8 mouse cellular contexts compared by ENCODE assay signal in genomic region chr12:45073331-45074041, GRCm38 (mm10). TPM values are rescaled to one million over a fixed set of nuclear protein-coding genes. Genes with fewer than 3 reads are reported as not detected.
A peak's percentile ranks its signal among the peaks of the same experiment; 100 is the strongest.
DNase-seq lines count a peak whose midpoint lies in the region; ATAC-seq lines count a peak whose summit lies in the region.

No protein-coding gene starts in this region.

- H3K4me3 ChIP-seq in hindbrain, embryonic 13.5 days: peak overlapping the region; percentile 73
- peak overlapping the region; percentile 68 for H3K4me3 ChIP-seq in midbrain, embryonic 13.5 days (replicated peaks)

- peak overlapping the region; percentile 83 for H3K9ac ChIP-seq in hindbrain, embryonic 13.5 days
- peak overlapping the region; percentile 73 for H3K9ac ChIP-seq in midbrain, embryonic 13.5 days (replicated peaks)

- H3K27ac ChIP-seq in hindbrain, embryonic 13.5 days: peak overlapping the region; percentile 79
- peak overlapping the region; percentile 63; the same call in 1 of the 2 replicates for H3K27ac ChIP-seq in midbrain, embryonic 13.5 days

- H3K27me3 ChIP-seq in hindbrain, embryonic 13.5 days: peaks cover 21% of the 10 kb centered on the region
- H3K27me3 ChIP-seq in midbrain, embryonic 13.5 days: peaks cover 2% of the 10 kb centered on the region; the same call in 1 of the 2 replicates

- under 1% methylated on average over 28 of the region's 28 CpGs for WGBS in hindbrain, embryonic 13.5 days
- under 1% methylated on average over 28 of the region's 28 CpGs for WGBS in midbrain, embryonic 13.5 days

- H3K4me1 ChIP-seq in hindbrain, embryonic 13.5 days (replicated peaks): peaks cover 24% of the 10 kb centered on the region
- peaks cover 19% of the 10 kb centered on the region for H3K4me1 ChIP-seq in midbrain, embryonic 13.5 days (replicated peaks)

- H3K36me3 ChIP-seq in hindbrain, embryonic 13.5 days: no peaks in the 10 kb centered on the region
- no peaks in the 10 kb centered on the region for H3K36me3 ChIP-seq in midbrain, embryonic 13.5 days

- H3K4me2 ChIP-seq in hindbrain, embryonic 13.5 days: peak overlapping the region; percentile 99
- peak overlapping the region; percentile 88 for H3K4me2 ChIP-seq in midbrain, embryonic 13.5 days (replicated peaks)

- peak; percentile 68 for ATAC-seq in hindbrain, embryonic 13.5 days (ENCODE audit: low FRiP score)
- ATAC-seq in midbrain, embryonic 13.5 days: peak; percentile 24

- H3K9me3 ChIP-seq in hindbrain, embryonic 13.5 days: no peaks in the 10 kb centered on the region
- no peaks in the 10 kb centered on the region for H3K9me3 ChIP-seq in midbrain, embryonic 13.5 days

- DNase-seq in adrenal gland, postnatal 14 days: peak; percentile 34
- DNase-seq in adrenal gland, adult 8-10 months: no peak
- peak; percentile 67 for DNase-seq in retina, embryonic 14.5 days (ENCODE audit: low spot score)
- no peak for DNase-seq in retina, postnatal 1 day
- DNase-seq in gastrocnemius, adult 8-10 months (ENCODE audit: low spot score in 2 of 2): no peak
- DNase-seq in thymus, adult 18-20 months: no peak

RNA-seq across cellular contexts. Expression of gene Stxbp6, which starts 1.0 kb away (rescaled TPM):
- 16.9 and 19.4 TPM in 2 replicates for total RNA-seq in adrenal gland, postnatal 14 days (2021)
- total RNA-seq in adrenal gland, adult 8-10 months (2022): 10 to 100 TPM; 12.7 to 25.0 (median 16.6) TPM
- polyA plus RNA-seq in hindbrain, embryonic 13.5 days (2015; fragmentation: Nextera tagmentation; extraction: Ambion mirVana): 11.1 and 12.4 TPM in 2 replicates
- 9.5 and 9.6 TPM in 2 replicates for polyA plus RNA-seq in midbrain, embryonic 13.5 days (2015; fragmentation: Nextera tagmentation; extraction: Ambion mirVana)
- 1 to 10 TPM; 2.4 to 6.1 (median 2.9) TPM for total RNA-seq in gastrocnemius, adult 8-10 months (2022)

Comparison
In these comparisons a context has a peak if more than half of its experiments do, and no peak if none do; other contexts are left out.
1. DNase-seq: peak in adrenal gland, postnatal 14 days (single experiment) and retina, embryonic 14.5 days (single experiment); none in adrenal gland, adult 8-10 months (single experiment), retina, postnatal 1 day (single experiment), gastrocnemius, adult 8-10 months (0 of 2) and thymus, adult 18-20 months (0 of 2).